Mouse (Mus musculus): ENCODE results near the gene Atp6v0b.

DNA sequence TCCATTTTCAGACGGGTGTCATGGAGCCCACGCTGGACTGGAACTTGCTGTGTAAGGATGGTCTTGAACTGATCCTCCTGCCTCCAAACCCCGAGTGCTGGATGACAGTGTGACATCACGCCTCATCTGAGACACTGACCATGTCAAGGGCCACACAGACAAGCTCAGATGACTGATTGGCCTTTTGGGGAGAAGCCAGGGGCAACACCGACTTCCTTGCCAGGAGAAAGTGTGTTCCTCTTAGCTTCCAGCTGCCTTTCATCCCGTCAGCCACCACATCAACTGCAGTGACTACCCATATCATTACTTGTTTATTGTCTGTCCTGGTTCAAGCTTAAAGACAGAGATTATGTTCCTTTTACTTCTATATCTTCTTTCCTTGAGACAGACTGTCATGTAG is 37.8 kb upstream of the Atp6v0b start:
- TF ChIP-seq EP300 (IDR thresholded peaks at IDR 0.05): no peak
- TF ChIP-seq CTCF (IDR thresholded peaks at IDR 0.05): no peak
